Mouse (Mus musculus): ENCODE data around the gene Cend1.

Cend1 gene

GRCm38 (mm10) chr7:141394158-141394557 is 35.1 kb downstream of the Cend1 start:
- in situ Hi-C loops (cut with MboI) = no loop called here

- in situ Hi-C loops (cut with MboI) = no loop called here
Measured at GRCm38 (mm10) chr7:141392552-141393222, 36.6 kb downstream of the Cend1 start.

GRCm38 (mm10) chr7:141391625-141392551 is 37.4 kb downstream of the Cend1 start, which contains the start of gene Taldo1:
Gene Taldo1, plus strand, starts transcription at chr7:141392199.
- in situ Hi-C loops (cut with MboI) = no loop called here

GRCm38 (mm10) chr7:141390326-141391259 is 38.7 kb downstream of the Cend1 start:
- in situ Hi-C loops (cut with MboI) = no loop called here

GRCm38 (mm10) chr7:141388487-141389109 is 40.7 kb downstream of the Cend1 start:
- in situ Hi-C loops (cut with MboI) = no loop called here

GRCm38 (mm10) chr7:141387807-141388486 is 41.3 kb downstream of the Cend1 start:
- in situ Hi-C loops (cut with MboI) = no loop called here

GRCm38 (mm10) chr7:141381068-141381835 is 48.0 kb downstream of the Cend1 start:
- in situ Hi-C loops (cut with MboI) = no loop called here

- in situ Hi-C loops (cut with MboI) = no loop called here
Measured at GRCm38 (mm10) chr7:141379584-141379983, 49.7 kb downstream of the Cend1 start.
